Mouse (Mus musculus) right cerebral cortex, postnatal 36 days (tissue): Measurements from ENCODE around the gene Mthfsd.
A peak's percentile ranks its signal among the peaks of the same experiment; 100 is the strongest.

Experiments used
- DNase-seq, 2 experiments: peaks; one replicate each; pipeline ENCODE4 v3.0.0; 2022; ENCODE audit warnings: low spot score in 2 of 2, mixed read lengths in 1 of 2

Mthfsd gene

DNA sequence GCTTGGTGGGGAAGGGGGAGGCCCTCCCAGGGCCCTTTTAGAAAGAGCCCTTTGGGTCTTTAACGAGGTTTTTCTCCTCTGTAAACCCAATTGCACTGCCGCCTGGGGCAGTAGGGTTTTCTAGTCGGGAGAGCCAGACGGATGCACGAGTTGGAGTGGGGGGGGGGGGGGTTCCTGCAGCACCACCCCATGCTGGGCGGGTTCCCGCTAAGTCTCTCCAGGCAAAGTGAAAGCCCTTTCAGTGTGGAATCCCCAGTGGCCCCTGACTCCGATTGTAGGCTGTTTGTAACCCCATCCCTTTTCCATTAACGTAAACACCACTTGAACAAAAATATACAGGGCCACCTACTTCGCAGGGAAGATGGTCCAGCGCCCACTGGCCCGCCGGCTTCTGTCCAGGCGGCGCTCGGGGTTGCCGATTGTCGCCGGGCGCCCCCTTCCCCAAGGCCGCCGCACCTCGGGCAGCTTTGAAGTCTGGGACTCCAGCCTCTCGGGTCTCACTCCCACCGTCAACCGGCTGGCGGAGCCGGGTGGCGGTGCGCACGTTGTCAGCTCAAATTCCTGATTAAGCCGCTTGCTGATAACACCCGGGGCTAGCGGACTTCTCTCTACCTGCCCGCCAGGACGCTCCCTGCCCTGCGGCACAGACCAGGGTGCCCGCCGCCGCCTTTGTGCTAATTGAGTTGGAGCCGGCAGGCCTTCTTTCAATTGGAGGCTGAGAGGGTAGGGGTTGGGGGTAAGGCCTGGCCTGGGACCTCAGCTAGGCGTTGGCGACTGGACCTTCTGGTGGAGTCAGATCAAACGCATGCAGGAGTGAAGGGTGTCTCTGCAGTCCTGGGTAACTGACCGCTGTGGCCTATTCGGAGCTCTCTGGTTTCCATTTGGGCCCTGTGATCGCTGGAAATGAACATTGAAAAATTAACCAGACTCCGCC, 34.8 kb downstream of the Mthfsd start:
- DNase-seq: no peak

- no peak for DNase-seq
These were observed 35.6 kb downstream of the Mthfsd start for GRCm38 (mm10) chr8:121072406-121073130.

GRCm38 (mm10) chr8:121071454-121071853, 36.7 kb downstream of the Mthfsd start:
- DNase-seq: no peak

DNA sequence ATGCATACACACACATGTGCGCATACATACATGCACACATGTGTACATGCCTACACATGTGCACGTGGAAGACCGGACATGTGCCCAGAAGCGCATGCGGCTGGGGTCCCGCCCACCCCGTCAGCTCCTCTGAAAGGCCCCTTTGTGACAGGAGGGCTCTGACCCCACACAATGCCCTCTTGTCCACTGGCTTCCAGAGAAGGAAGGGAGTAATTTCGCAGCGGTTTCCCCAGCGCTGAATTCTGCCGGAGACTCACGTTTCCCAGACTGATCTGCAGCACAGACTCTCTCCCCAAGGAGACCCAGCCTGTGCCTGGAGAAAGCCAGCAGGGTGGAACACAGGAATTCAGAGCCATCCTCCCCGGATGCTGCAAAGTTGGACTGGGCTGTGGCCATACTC, 44.5 kb downstream of the Mthfsd start:
- no peak for DNase-seq

DNA sequence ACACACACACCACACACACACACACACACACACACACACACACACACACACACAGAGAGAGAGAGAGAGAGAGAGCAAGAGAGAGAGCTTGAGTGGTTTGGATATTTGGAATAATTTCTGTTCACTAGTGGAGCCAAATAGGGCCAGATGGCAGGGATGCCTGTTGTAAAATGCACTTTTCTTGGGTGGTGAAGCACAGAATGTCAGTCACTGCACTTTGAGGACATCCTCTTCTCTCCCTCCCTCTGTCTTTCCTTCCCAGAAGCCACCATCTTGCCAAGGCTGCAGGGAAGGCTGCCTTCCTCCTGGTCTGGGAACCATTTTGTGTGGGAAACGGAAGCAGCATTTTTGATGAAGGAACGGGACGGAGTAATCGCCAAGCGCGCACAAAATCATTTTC, 45.7 kb downstream of the Mthfsd start:
- DNase-seq: no peak

GRCm38 (mm10) chr8:121059098-121059497, 49.1 kb downstream of the Mthfsd start:
- peak; percentile 30 to 32 for DNase-seq

GRCm38 (mm10) chr8:121058081-121058480, 50.1 kb downstream of the Mthfsd start:
- DNase-seq: no peak

GRCm38 (mm10) chr8:121047441-121047840, 60.8 kb downstream of the Mthfsd start:
- no peak for DNase-seq

GRCm38 (mm10) chr8:121043719-121044440, 64.3 kb downstream of the Mthfsd start:
- no peak for DNase-seq
